Mouse (Mus musculus) embryonic facial prominence, embryonic 13.5 days (tissue): ENCODE data around the gene Olfr1251. TPM values are rescaled to one million over a fixed set of nuclear protein-coding genes. Genes with fewer than 3 reads are reported as not detected.
A peak's percentile ranks its signal among the peaks of the same experiment; 100 is the strongest.
"Not testable (repeated sequence)": the region's sequence is repeated elsewhere in the genome, so short reads cannot be mapped to it uniquely, and the experiment has no call there.

ENCODE experiments used
- ATAC-seq: fragments of 200-750 bp; cut with Nextera tagmentation; 2 replicates; pipeline ENCODE4 v1.8.0; 2017; ENCODE audit warnings: low read depth; ENCODE audit not compliant: insufficient number of reproducible peaks, insufficient read depth, low FRiP score, low TSS enrichment
- H3K27ac ChIP-seq: fragments of 300-500 bp; sonication (generic); 2 replicates; pipeline ENCODE4 v1.5.1; 2015; ENCODE audit warnings: moderate library complexity, mild to moderate bottlenecking, inconsistent platforms
- H3K27me3 ChIP-seq: fragments of 300-500 bp; sonication (generic); 2 replicates; pipeline ENCODE4 v1.6.1; 2015; ENCODE audit warnings: mild to moderate bottlenecking, inconsistent platforms
- H3K36me3 ChIP-seq: fragments of 300-500 bp; sonication (generic); 2 replicates; pipeline ENCODE4 v1.6.1; 2015; ENCODE audit warnings: mild to moderate bottlenecking, inconsistent platforms
- H3K4me1 ChIP-seq: fragments of 300-500 bp; sonication (generic); 2 replicates; pipeline ENCODE4 v1.6.1; 2015; ENCODE audit warnings: inconsistent platforms
- H3K4me2 ChIP-seq: fragments of 300-500 bp; sonication (generic); 2 replicates; pipeline ENCODE4 v1.6.1; 2015; ENCODE audit warnings: moderate library complexity, mild to moderate bottlenecking, inconsistent platforms
- H3K4me3 ChIP-seq: fragments of 300-500 bp; sonication (generic); 2 replicates; pipeline ENCODE4 v1.5.1; 2015; ENCODE audit warnings: mild to moderate bottlenecking, inconsistent platforms
- H3K9ac ChIP-seq: fragments of 300-500 bp; sonication (generic); 2 replicates; pipeline ENCODE4 v1.6.1; 2015; ENCODE audit warnings: mild to moderate bottlenecking, inconsistent platforms
- H3K9me3 ChIP-seq: fragments of 300-500 bp; sonication (generic); 2 replicates; pipeline ENCODE4 v1.6.1; 2016; ENCODE audit warnings: inconsistent platforms
- WGBS: fragments of 180-500 bp; shearing (Covaris S2); methylation state at CpG from one replicate; pipeline ENCODE4 v1.1.7; 2015; ENCODE audit warnings: mixed read lengths; 5-methylcytosine and 5-hydroxymethylcytosine counted together
- polyA plus RNA-seq: library from polyadenylated mRNA; unstranded; fragments of >200 nt; fragmentation: Nextera tagmentation; extraction: Ambion mirVana; gene quantifications from 2 replicates; pipeline ENCODE4 v1.2.1, GENCODE M21; 2015

The Olfr1251 gene
- not detected in 2 replicates for polyA plus RNA-seq

GRCm38 (mm10) chr2:89671836-89672235 lies at the start of gene Olfr1251:
TSS of gene Olfr1251 (minus strand) at chr2:89671936.
- H3K4me3 ChIP-seq = no peak within 1 kb of the TSS
- no peak for ATAC-seq
- no peak within 1 kb of the TSS for H3K4me2 ChIP-seq
- no peaks in the 10 kb centered on the region for H3K36me3 ChIP-seq
- H3K27me3 ChIP-seq = no peaks in the 10 kb centered on the region
- H3K9me3 ChIP-seq = no peaks in the 10 kb centered on the region
- H3K27ac ChIP-seq = no peak within 1 kb of the TSS
- no peaks in the 10 kb centered on the region for H3K4me1 ChIP-seq
- no peak within 1 kb of the TSS for H3K9ac ChIP-seq

GRCm38 (mm10) chr2:89691980-89692379 lies 20.2 kb upstream of the Olfr1251 start:
- peak; percentile 56; the same call in 1 of the 2 replicates for ATAC-seq

GRCm38 (mm10) chr2:89661367-89661766 lies 10.4 kb downstream of the Olfr1251 start, which contains the start of gene Olfr1250:
TSS of gene Olfr1250 (minus strand) at chr2:89661467.
- Histone ChIP-seq H3K9ac (no peak within 1 kb of the TSS), H3K27ac (no peak within 1 kb of the TSS), H3K27me3 (no peaks in the 10 kb centered on the region), H3K9me3 (no peaks in the 10 kb centered on the region), H3K4me2 (no peak within 1 kb of the TSS), H3K36me3 (no peaks in the 10 kb centered on the region), H3K4me1 (no peaks in the 10 kb centered on the region), H3K4me3 (no peak within 1 kb of the TSS)
- ATAC-seq = no peak

More at GRCm38 (mm10) chr2:89691980-89692379, 20.2 kb upstream of the Olfr1251 start:
- 82% methylated on average over 6 of the region's 6 CpGs for WGBS
- H3K4me2 ChIP-seq = no peak overlapping the region
- no peak overlapping the region for H3K4me3 ChIP-seq
- no peaks in the 10 kb centered on the region for H3K27me3 ChIP-seq
- no peaks in the 10 kb centered on the region for H3K4me1 ChIP-seq
- no peak overlapping the region for H3K9ac ChIP-seq
- H3K36me3 ChIP-seq = no peaks in the 10 kb centered on the region
- H3K9me3 ChIP-seq = no peaks in the 10 kb centered on the region
- no peak overlapping the region for H3K27ac ChIP-seq

- ATAC-seq = no peak
- H3K9ac ChIP-seq = no peak within 1 kb of the TSS
- H3K4me3 ChIP-seq = no peak within 1 kb of the TSS
- WGBS = 89% methylated on average over 2 of the region's 2 CpGs
- no peaks in the 10 kb centered on the region for H3K4me1 ChIP-seq
- H3K27me3 ChIP-seq = no peaks in the 10 kb centered on the region
- H3K9me3 ChIP-seq = no peaks in the 10 kb centered on the region
- no peak within 1 kb of the TSS for H3K27ac ChIP-seq
- no peak within 1 kb of the TSS for H3K4me2 ChIP-seq
- H3K36me3 ChIP-seq = no peaks in the 10 kb centered on the region
Observed at GRCm38 (mm10) chr2:89634883-89635282, 36.9 kb downstream of the Olfr1251 start, which contains the start of gene Olfr1249. TSS of gene Olfr1249 (minus strand) at chr2:89634983.

- not testable (repeated sequence) for H3K4me2 ChIP-seq, H3K27me3 ChIP-seq, ATAC-seq, H3K9me3 ChIP-seq, H3K4me3 ChIP-seq, H3K4me1 ChIP-seq, H3K27ac ChIP-seq, H3K9ac ChIP-seq, H3K36me3 ChIP-seq
- 85% methylated on average over 1 of the region's 1 CpGs for WGBS
Observed at GRCm38 (mm10) chr2:89618145-89618544, 53.6 kb downstream of the Olfr1251 start, which contains the start of gene Olfr1248. TSS of gene Olfr1248 (minus strand) at chr2:89618245.

Other genes with a start within 250 kb of the Olfr1251 start
- not detected in 2 replicates for gene Olfr1240, start 228.9 kb downstream of the Olfr1251 start, polyA plus RNA-seq
- not detected in 2 replicates for gene Olfr1241, start 184.8 kb downstream of the Olfr1251 start, polyA plus RNA-seq
- gene Olfr1242, start 173.6 kb downstream of the Olfr1251 start, polyA plus RNA-seq = not detected in 2 replicates
- gene Olfr1243, start 140.4 kb downstream of the Olfr1251 start, polyA plus RNA-seq = not detected in 2 replicates
- gene Olfr1245, start 93.5 kb downstream of the Olfr1251 start, polyA plus RNA-seq = not detected in 2 replicates
- gene Olfr1246, start 78.8 kb downstream of the Olfr1251 start, polyA plus RNA-seq = not detected in 2 replicates
- not detected in 2 replicates for gene Olfr1247, start 57.8 kb downstream of the Olfr1251 start, polyA plus RNA-seq
- gene Olfr1248, start 53.7 kb downstream of the Olfr1251 start, polyA plus RNA-seq = not detected in 2 replicates
- gene Olfr1249, start 37.0 kb downstream of the Olfr1251 start, polyA plus RNA-seq = not detected in 2 replicates
- not detected in 2 replicates for gene Olfr1250, start 10.5 kb downstream of the Olfr1251 start, polyA plus RNA-seq
- not detected in 2 replicates for gene Olfr1252, start 53.1 kb upstream of the Olfr1251 start, polyA plus RNA-seq
- not detected in 2 replicates for gene Olfr1253, start 85.2 kb upstream of the Olfr1251 start, polyA plus RNA-seq
- gene Olfr1254, start 121.7 kb upstream of the Olfr1251 start, polyA plus RNA-seq = not detected in 2 replicates
- not detected in 2 replicates for gene Olfr1255, start 140.1 kb upstream of the Olfr1251 start, polyA plus RNA-seq
- not detected in 2 replicates for gene Olfr1256, start 169.6 kb upstream of the Olfr1251 start, polyA plus RNA-seq
- not detected in 2 replicates for gene Olfr48, start 176.3 kb upstream of the Olfr1251 start, polyA plus RNA-seq
- not detected in 2 replicates for gene Olfr1257, start 206.5 kb upstream of the Olfr1251 start, polyA plus RNA-seq